Mouse (Mus musculus) left cerebral cortex, postnatal 25 days (tissue): ENCODE measurements at regions not wholly inside any gene's neighbourhood (a gene's known extent, or its start where the extent isn't known, plus 50 kb on each side); places are given as distances from the start of the nearest gene placed in this dataset.
A peak's percentile ranks its signal among the peaks of the same experiment; 100 is the strongest.

Source experiments
- DNase-seq, 2 experiments: peaks; one replicate each; pipeline ENCODE4 v3.0.0; 2022; ENCODE audit warnings: low spot score in 2 of 2, mixed read lengths in 1 of 2
- intact Hi-C: fragments of 180-260 bp; cut with DNase I; formaldehyde crosslinking; loops from one replicate; pipeline ENCODE4 v1.15.1; 2025

- intact Hi-C loops: no loop called here
Measured at GRCm38 (mm10) chr10:67339371-67339929, 54.3 kb upstream of the Nrbf2 start.

GRCm38 (mm10) chr10:67344722-67345121, 59.6 kb upstream of the Nrbf2 start:
- DNase-seq: no peak
- intact Hi-C loops: no loop called here

More at GRCm38 (mm10) chr10:67339371-67339929, 54.3 kb upstream of the Nrbf2 start:
- DNase-seq: no peak

- no peak for DNase-seq
- intact Hi-C loops: no loop called here
Measured at GRCm38 (mm10) chr10:67350956-67351355, 65.9 kb upstream of the Nrbf2 start.

GRCm38 (mm10) chr10:67360793-67361192, 75.7 kb upstream of the Nrbf2 start:
- intact Hi-C loops: loop anchor here (2.0 kb wide), 2 partner anchors 122 to 176 kb away; no protein-coding TSS in a partner anchor

GRCm38 (mm10) chr10:67361281-67361680, 76.2 kb upstream of the Nrbf2 start:
- no peak for DNase-seq
- intact Hi-C loops: loop anchor here (2.0 kb wide), 2 partner anchors 122 to 176 kb away; no protein-coding TSS in a partner anchor

More at GRCm38 (mm10) chr10:67360793-67361192, 75.7 kb upstream of the Nrbf2 start:
- DNase-seq: peak; percentile 67 to 97

GRCm38 (mm10) chr10:67364595-67364994, 79.5 kb upstream of the Nrbf2 start:
- intact Hi-C loops: no loop called here
- DNase-seq: no peak

- intact Hi-C loops: no loop called here
Measured at GRCm38 (mm10) chr10:67365158-67365557, 80.1 kb upstream of the Nrbf2 start.

GRCm38 (mm10) chr10:67372569-67373161, 87.6 kb upstream of the Nrbf2 start:
- intact Hi-C loops: no loop called here

More at GRCm38 (mm10) chr10:67365158-67365557, 80.1 kb upstream of the Nrbf2 start:
- no peak for DNase-seq

GRCm38 (mm10) chr10:67376638-67377037, 91.5 kb upstream of the Nrbf2 start:
- intact Hi-C loops: no loop called here
- DNase-seq: no peak

More at GRCm38 (mm10) chr10:67372569-67373161, 87.6 kb upstream of the Nrbf2 start:
- DNase-seq: no peak

GRCm38 (mm10) chr10:67377643-67378223, 92.6 kb upstream of the Nrbf2 start:
- no peak for DNase-seq
- intact Hi-C loops: no loop called here

- DNase-seq: no peak
- intact Hi-C loops: no loop called here
Measured at GRCm38 (mm10) chr10:67380174-67380573, 95.1 kb upstream of the Nrbf2 start.

- no peak for DNase-seq
- intact Hi-C loops: no loop called here
Measured at GRCm38 (mm10) chr10:67383352-67383751, 98.2 kb upstream of the Nrbf2 start.

- no peak for DNase-seq
- intact Hi-C loops: no loop called here
Measured at GRCm38 (mm10) chr10:67383802-67384567, 98.9 kb upstream of the Nrbf2 start.

- intact Hi-C loops: no loop called here
- DNase-seq: no peak
Measured at GRCm38 (mm10) chr10:67384568-67384958, 99.5 kb upstream of the Nrbf2 start.

GRCm38 (mm10) chr10:67385966-67386365, 100.9 kb upstream of the Nrbf2 start:
- intact Hi-C loops: no loop called here
- DNase-seq: no peak

GRCm38 (mm10) chr10:67388755-67389154, 103.7 kb upstream of the Nrbf2 start:
- intact Hi-C loops: no loop called here
- no peak for DNase-seq

- intact Hi-C loops: no loop called here
- DNase-seq: no peak
Measured at GRCm38 (mm10) chr10:67400434-67400833, 115.3 kb upstream of the Nrbf2 start.

GRCm38 (mm10) chr10:67401409-67401808, 116.3 kb upstream of the Nrbf2 start:
- no peak for DNase-seq
- intact Hi-C loops: no loop called here

GRCm38 (mm10) chr10:67417529-67417928, 117.7 kb upstream of the Egr2 start:
- intact Hi-C loops: no loop called here
- no peak for DNase-seq

GRCm38 (mm10) chr10:67420761-67421160, 114.5 kb upstream of the Egr2 start:
- intact Hi-C loops: no loop called here
- DNase-seq: no peak
